In genomic region chr10:40461362-40461761, GRCm38 (mm10) we compare ENCODE assay signal across 13 mouse cellular contexts.
"Had no signal": no experiment of that assay in that cellular context is flagged by ENCODE, and none has a peak within 500 bp of the region (broad histone marks: within the 10 kb centered on the region; RNA-seq: fewer than 3 reads in every experiment).

No protein-coding gene starts in this region.

- H3K27me3 ChIP-seq: midbrain, embryonic 13.5 days; midbrain, embryonic 15.5 days; neural tube, embryonic 12.5 days had no signal

- H3K4me2 ChIP-seq: lung, embryonic 14.5 days; midbrain, embryonic 13.5 days; midbrain, embryonic 15.5 days; neural tube, embryonic 12.5 days had no signal

- H3K27ac ChIP-seq: liver, embryonic 14.5 days; midbrain, embryonic 10.5 days; midbrain, embryonic 13.5 days; midbrain, embryonic 15.5 days; neural tube, embryonic 12.5 days had no signal

- H3K9me3 ChIP-seq: midbrain, embryonic 10.5 days; midbrain, embryonic 13.5 days; midbrain, embryonic 15.5 days; neural tube, embryonic 12.5 days had no signal

- H3K36me3 ChIP-seq: midbrain, embryonic 15.5 days had no signal

- ATAC-seq: midbrain, embryonic 13.5 days; midbrain, embryonic 15.5 days had no signal

- DNase-seq: lung, adult 18-20 months; lung, embryonic 14.5 days; lung, postnatal 10 days; lung, postnatal 4 days; right cerebral cortex, postnatal 14 days; spleen, adult 18-20 months; thymus, adult 18-20 months; thymus, postnatal 36 days had no signal

- H3K9ac ChIP-seq: liver, embryonic 14.5 days; lung, embryonic 14.5 days; midbrain, embryonic 13.5 days; midbrain, embryonic 15.5 days; neural tube, embryonic 12.5 days had no signal

- H3K4me3 ChIP-seq: midbrain, embryonic 10.5 days; midbrain, embryonic 13.5 days; midbrain, embryonic 15.5 days; neural tube, embryonic 12.5 days had no signal

- H3K4me1 ChIP-seq: midbrain, embryonic 13.5 days; midbrain, embryonic 15.5 days; neural tube, embryonic 12.5 days had no signal
